Mouse (Mus musculus) right cerebral cortex, adult 18-20 months (tissue): Measurements from ENCODE around the gene Msl3.
"Not testable (repeated sequence)": the region's sequence is repeated elsewhere in the genome, so short reads cannot be mapped to it uniquely, and the experiment has no call there.

ENCODE experiments used
- DNase-seq: peaks from one replicate; pipeline ENCODE4 v3.0.0; 2022; ENCODE audit warnings: mixed read lengths

Msl3 gene

GRCm38 (mm10) chrX:168673525-168674406 lies at the start of gene Msl3:
TSS of gene Msl3 (minus strand) at chrX:168673898.
- DNase-seq, result peak; percentile 82

DNA sequence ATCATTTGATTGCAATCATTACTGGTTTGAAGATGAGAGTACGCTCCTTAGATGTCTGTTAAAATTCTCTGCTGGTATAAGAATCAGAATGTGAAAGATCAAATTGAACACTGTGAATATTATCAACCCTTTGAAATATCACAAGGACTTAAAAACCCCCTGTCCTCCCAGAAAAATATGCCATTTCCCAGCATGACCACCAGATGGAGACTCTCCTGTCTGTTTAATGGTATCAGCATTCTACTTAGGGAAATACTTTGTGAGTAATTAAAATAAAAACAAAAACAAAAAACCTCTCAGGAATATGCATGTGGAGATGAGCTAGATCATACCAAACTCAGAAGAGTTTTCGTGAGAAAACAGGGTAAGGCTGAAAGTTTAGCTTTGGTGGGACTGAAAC lies 44.3 kb upstream of the Msl3 start:
- DNase-seq, result no peak

DNA sequence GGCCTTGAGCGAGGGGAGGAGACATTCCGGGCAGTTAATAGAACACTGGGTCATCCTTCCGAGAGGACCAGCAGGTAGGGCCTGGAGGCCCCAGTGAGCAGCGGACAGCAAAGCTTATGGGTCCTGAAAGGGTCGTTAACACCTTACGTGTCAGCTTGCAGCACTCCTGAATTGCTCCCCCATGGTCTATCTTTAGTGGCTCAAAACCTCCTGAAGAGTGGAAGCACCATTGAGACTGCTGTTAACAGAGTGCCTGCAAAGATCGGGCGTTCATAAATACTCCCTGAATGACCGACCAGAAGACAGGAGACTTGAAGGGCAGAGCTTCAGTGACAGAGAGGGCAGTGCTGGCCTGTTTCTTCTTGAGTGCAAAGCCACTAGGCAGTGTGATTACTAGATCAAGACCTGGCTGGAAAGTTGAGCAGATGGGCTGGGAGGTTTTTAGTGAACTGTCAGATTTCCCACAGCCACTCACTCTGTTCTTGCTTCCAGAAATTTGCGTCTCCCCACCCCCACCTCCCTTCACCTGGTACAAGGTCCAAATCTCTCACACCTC lies 787 bp upstream of the Msl3 start:
- DNase-seq, result no peak

- DNase-seq, result peak; percentile 85
These were observed 679 bp downstream of the Msl3 start for GRCm38 (mm10) chrX:168672913-168673524.

GRCm38 (mm10) chrX:168672425-168672824 lies 1.3 kb downstream of the Msl3 start:
- DNase-seq, result peak; percentile 75

DNA sequence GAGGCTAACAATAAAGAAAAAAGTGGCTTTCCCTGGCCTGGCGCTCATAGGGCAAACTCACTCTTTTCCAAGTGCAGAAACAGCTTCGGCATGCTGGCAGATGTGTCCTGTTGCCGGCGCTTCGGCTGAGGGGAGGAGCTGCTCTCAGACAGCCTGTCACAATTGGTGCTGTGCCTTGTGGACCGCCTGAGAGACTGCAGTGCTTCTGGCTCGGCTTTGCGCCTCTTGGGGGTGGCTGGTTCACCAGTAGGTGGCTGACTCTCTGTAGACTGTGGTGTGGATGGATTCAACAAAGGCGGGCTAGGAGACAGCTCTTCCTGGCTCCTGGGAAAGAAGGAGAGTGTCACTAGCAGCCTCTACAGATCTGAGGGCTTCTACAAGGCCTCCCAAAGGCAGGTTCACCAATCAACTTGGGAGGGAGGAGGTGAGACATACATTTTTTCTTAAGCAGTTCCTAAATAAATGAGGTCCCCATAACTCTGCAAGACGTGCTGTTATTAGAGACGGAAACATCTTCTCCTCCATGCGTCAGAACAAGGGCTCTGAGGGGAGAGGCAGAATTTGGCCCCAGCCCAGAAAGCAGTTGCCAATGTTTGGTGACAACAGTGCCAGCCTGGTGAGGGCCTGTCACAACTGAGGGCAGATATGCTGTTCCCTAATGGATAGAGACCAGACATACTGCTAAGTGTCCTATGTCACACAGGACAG lies 9.6 kb downstream of the Msl3 start:
- DNase-seq, result peak; percentile 27

DNA sequence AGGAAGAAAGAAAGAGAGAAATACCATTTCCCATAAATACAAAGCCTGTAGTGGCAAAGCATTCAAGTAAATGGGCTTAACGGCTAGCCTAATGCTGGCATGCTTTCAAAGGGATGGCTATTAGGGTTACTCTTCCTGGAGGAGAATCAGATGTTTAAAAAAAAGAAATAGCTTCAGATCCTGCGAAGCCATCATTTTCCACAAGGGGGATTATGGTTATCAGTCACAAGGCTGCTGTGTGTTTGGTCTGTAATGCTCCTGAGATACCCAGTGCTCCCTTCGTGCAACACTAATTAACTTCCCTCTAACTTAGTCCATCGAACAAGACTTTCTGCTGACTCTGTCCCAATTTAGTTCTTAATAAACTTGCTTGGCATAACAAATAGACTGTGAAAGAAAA lies 13.5 kb downstream of the Msl3 start:
- DNase-seq, result no peak

DNA sequence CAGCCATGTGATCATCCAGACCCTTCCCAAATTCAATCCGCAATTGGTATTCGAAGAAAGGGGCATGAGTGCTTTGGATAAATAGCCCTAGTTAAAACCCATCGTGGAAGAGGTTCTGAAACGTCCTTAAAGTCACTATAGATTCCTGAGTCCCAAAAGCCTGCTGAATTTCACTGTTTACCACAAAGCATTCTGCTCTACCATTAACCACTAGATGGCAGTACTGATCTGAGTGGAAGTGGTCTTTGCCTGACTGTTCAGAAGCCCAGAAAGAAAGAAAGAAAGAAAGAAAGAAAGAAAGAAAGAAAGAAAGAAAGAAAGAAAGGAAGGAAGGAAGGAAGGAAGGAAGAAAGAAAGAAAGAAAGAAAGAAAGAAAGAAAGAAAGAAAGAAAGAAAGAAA lies 13.9 kb downstream of the Msl3 start:
- DNase-seq, result not testable (repeated sequence)

DNA sequence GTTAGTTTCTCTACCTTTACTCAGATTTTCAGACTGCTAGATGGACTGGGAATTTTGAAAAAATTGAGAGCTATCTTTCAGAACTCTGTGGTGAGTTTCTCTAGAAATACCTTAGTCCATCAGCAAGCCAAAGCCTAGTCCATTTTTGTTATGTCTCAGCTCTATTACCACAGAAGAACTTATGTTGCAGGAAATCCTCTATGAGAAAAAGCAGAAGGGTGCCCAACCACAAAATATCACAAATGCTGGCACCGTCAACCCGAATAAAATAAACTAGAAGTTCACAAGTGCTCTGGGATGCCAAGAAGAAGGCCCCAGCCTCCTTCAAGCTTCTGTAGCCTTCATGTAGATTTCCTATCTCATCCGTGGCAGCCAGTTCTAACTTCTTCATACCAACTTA lies 14.4 kb downstream of the Msl3 start:
- no peak for DNase-seq

- DNase-seq, result no peak
These were observed 15.9 kb downstream of the Msl3 start for GRCm38 (mm10) chrX:168657795-168658194.

GRCm38 (mm10) chrX:168649336-168649735 lies 24.4 kb downstream of the Msl3 start:
- peak; percentile 5 for DNase-seq

- no peak for DNase-seq
These were observed 26.0 kb downstream of the Msl3 start for GRCm38 (mm10) chrX:168647746-168648145.

- DNase-seq, result no peak
These were observed 30.2 kb downstream of the Msl3 start for GRCm38 (mm10) chrX:168643451-168643850.

DNA sequence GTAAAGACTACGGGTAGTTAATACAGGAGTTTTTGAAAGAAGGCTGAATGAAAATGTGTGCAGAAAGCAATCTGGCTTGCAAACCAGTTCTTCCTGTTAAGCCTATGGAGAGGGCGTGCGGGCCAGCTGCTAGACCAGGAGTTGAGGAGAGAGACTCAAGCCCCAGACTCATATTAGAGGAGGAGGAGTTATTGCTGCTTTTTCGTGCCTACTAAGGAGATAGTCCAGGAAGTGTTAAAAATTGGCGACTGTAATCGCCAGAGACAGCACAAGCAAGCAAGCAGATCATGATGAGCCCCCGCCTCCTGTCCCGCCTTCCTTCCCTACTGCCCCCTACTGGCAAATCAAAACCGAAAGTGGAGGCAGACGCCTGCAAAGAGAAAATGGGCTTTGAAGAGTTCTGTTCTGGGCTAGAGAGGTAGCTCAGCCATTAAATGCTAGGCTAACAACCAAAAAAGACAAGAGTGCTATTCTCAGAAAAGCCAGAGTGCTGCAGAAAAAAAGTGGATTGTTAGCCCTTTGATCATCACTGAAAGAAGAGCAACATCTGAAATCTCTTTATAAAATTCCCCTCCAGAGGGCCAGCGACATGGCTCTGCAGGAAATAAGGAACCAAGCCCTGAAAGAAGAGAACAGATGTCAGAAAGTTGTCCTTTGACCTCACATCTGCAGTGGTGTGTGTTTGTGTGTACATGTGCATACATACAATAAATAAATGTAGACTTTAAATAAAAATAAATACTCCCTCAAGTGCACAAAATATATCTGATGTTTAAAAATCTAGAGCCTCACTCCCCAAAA lies 33.9 kb downstream of the Msl3 start:
- peak; percentile 50 for DNase-seq
